Mouse (Mus musculus) liver, embryonic 13.5 days (tissue): ENCODE measurements around the gene Ptpn12. TPM values are rescaled to one million over a fixed set of nuclear protein-coding genes. Genes with fewer than 3 reads are reported as not detected.

Source experiments
- ATAC-seq: fragments of 200-750 bp; cut with Nextera tagmentation; 2 replicates; pipeline ENCODE4 v1.8.0; 2017; ENCODE audit warnings: low read depth, mild to moderate bottlenecking, moderate number of reproducible peaks, moderate library complexity
- DNase-seq: peaks from one replicate; pipeline ENCODE4 v3.0.0; 2022
- H3K27ac ChIP-seq: fragments of 300-500 bp; sonication (generic); 2 replicates; pipeline ENCODE4 v1.5.1; 2015; ENCODE audit warnings: moderate library complexity, mild to moderate bottlenecking, inconsistent platforms
- H3K27me3 ChIP-seq: fragments of 300-500 bp; sonication (generic); 2 replicates; pipeline ENCODE4 v1.6.1; 2015; ENCODE audit warnings: mild to moderate bottlenecking, inconsistent platforms
- H3K36me3 ChIP-seq: fragments of 300-500 bp; sonication (generic); 2 replicates; pipeline ENCODE4 v1.6.1; 2015; ENCODE audit warnings: mild to moderate bottlenecking, inconsistent platforms
- H3K4me1 ChIP-seq: fragments of 300-500 bp; sonication (generic); replicated peaks from 2 replicates; pipeline ENCODE4 v1.6.1; 2015; ENCODE audit warnings: inconsistent platforms
- H3K4me2 ChIP-seq: fragments of 300-500 bp; sonication (generic); 2 replicates; pipeline ENCODE4 v1.6.1; 2015; ENCODE audit warnings: inconsistent platforms, mild to moderate bottlenecking, moderate library complexity
- H3K4me3 ChIP-seq: fragments of 300-500 bp; sonication (generic); replicated peaks from 2 replicates; pipeline ENCODE4 v1.5.1; 2015; ENCODE audit warnings: mild to moderate bottlenecking, inconsistent platforms
- H3K9ac ChIP-seq: fragments of 300-500 bp; sonication (generic); 2 replicates; pipeline ENCODE4 v1.6.1; 2015; ENCODE audit warnings: mild to moderate bottlenecking, inconsistent platforms
- H3K9me3 ChIP-seq: fragments of 300-500 bp; sonication (generic); replicated peaks from 2 replicates; pipeline ENCODE4 v1.6.1; 2016; ENCODE audit warnings: inconsistent platforms
- WGBS: fragments of 180-500 bp; shearing (Covaris S2); methylation state at CpG from one replicate; pipeline ENCODE4 v1.1.7; 2015; ENCODE audit not compliant: insufficient replicate concordance; 5-methylcytosine and 5-hydroxymethylcytosine counted together
- polyA plus RNA-seq: library from polyadenylated mRNA; unstranded; fragments of >200 nt; fragmentation: Nextera tagmentation; extraction: Ambion mirVana; gene quantifications from 2 replicates; pipeline ENCODE4 v1.2.1, GENCODE M21; 2015

The Ptpn12 gene
- polyA plus RNA-seq, 1 experiment from 2014 or later, result 11.5 TPM

GRCm38 (mm10) chr5:20968963-20969362 is 86.7 kb downstream of the Ptpn12 start:
- H3K27me3 ChIP-seq, result no peaks in the 10 kb centered on the region
- H3K4me3 ChIP-seq, result no peak overlapping the region
- H3K9me3 ChIP-seq, result no peaks in the 10 kb centered on the region
- WGBS, result 34% methylated on average over 9 of the region's 9 CpGs
- no peak overlapping the region for H3K9ac ChIP-seq
- H3K27ac ChIP-seq, result no peak overlapping the region
- H3K4me2 ChIP-seq, result no peak overlapping the region
- peaks cover 9% of the 10 kb centered on the region; the same call in 1 of the 2 replicates for H3K4me1 ChIP-seq
- ATAC-seq (peak; percentile 64; the same call in 1 of the 2 replicates), DNase-seq (peak; percentile 58)
- no peaks in the 10 kb centered on the region for H3K36me3 ChIP-seq

GRCm38 (mm10) chr5:20968493-20968892 is 87.2 kb downstream of the Ptpn12 start:
- ATAC-seq (no peak), DNase-seq (no peak)
- 55% methylated on average over 9 of the region's 9 CpGs for WGBS
- no peaks in the 10 kb centered on the region for H3K9me3 ChIP-seq
- no peak overlapping the region for H3K27ac ChIP-seq
- no peak overlapping the region for H3K9ac ChIP-seq
- H3K4me3 ChIP-seq, result no peak overlapping the region
- no peaks in the 10 kb centered on the region for H3K27me3 ChIP-seq
- H3K4me1 ChIP-seq, result peaks cover 9% of the 10 kb centered on the region; the same call in 1 of the 2 replicates
- H3K36me3 ChIP-seq, result no peaks in the 10 kb centered on the region
- no peak overlapping the region for H3K4me2 ChIP-seq

- Histone ChIP-seq H3K27me3 (no peaks in the 10 kb centered on the region), H3K4me1 (peaks cover 9% of the 10 kb centered on the region; the same call in 1 of the 2 replicates), H3K36me3 (no peaks in the 10 kb centered on the region), H3K9me3 (no peaks in the 10 kb centered on the region), H3K9ac (no peak overlapping the region), H3K4me3 (no peak overlapping the region), H3K4me2 (no peak overlapping the region), H3K27ac (no peak overlapping the region)
- 12% methylated on average over 4 of the region's 4 CpGs for WGBS
- ATAC-seq (peak; percentile 64), DNase-seq (no peak)
Observed at GRCm38 (mm10) chr5:20967942-20968341, 87.8 kb downstream of the Ptpn12 start.

GRCm38 (mm10) chr5:20964446-20964845 is 91.3 kb downstream of the Ptpn12 start:
- WGBS, result 80% methylated on average over 6 of the region's 6 CpGs
- H3K9ac ChIP-seq, result no peak overlapping the region
- no peaks in the 10 kb centered on the region for H3K9me3 ChIP-seq
- H3K36me3 ChIP-seq, result no peaks in the 10 kb centered on the region
- H3K27ac ChIP-seq, result no peak overlapping the region
- no peak overlapping the region for H3K4me3 ChIP-seq
- ATAC-seq, result no peak
- H3K4me2 ChIP-seq, result no peak overlapping the region
- H3K27me3 ChIP-seq, result no peaks in the 10 kb centered on the region
- 0 out of 2 replicates have a peak, but pooled peaks cover 11% of the 10 kb centered on the region for H3K4me1 ChIP-seq
- no peak for DNase-seq

- 0 out of 2 replicates have a peak, but pooled peaks cover 8% of the 10 kb centered on the region for H3K4me1 ChIP-seq
- H3K4me3 ChIP-seq, result no peak overlapping the region
- H3K9me3 ChIP-seq, result no peaks in the 10 kb centered on the region
- H3K27me3 ChIP-seq, result no peaks in the 10 kb centered on the region
- H3K27ac ChIP-seq, result no peak overlapping the region
- WGBS, result 82% methylated on average over 9 of the region's 9 CpGs
- no peak for DNase-seq
- ATAC-seq, result no peak
- no peak overlapping the region for H3K4me2 ChIP-seq
- H3K36me3 ChIP-seq, result no peaks in the 10 kb centered on the region
- H3K9ac ChIP-seq, result no peak overlapping the region
Observed at GRCm38 (mm10) chr5:20963295-20963694, 92.4 kb downstream of the Ptpn12 start.

GRCm38 (mm10) chr5:20960927-20961326 is 94.8 kb downstream of the Ptpn12 start:
- H3K9me3 ChIP-seq, result no peaks in the 10 kb centered on the region
- ATAC-seq, result no peak
- WGBS, result 85% methylated on average over 2 of the region's 2 CpGs

GRCm38 (mm10) chr5:20956298-20956697 is 99.4 kb downstream of the Ptpn12 start, which contains the start of gene Rsbn1l:
Rsbn1l (minus strand) TSS chr5:20956398.
- H3K4me3 ChIP-seq, result peak within 1 kb of the TSS; percentile 10
- no peak for DNase-seq
- WGBS, result 82% methylated on average over 3 of the region's 3 CpGs
- H3K27me3 ChIP-seq, result no peaks in the 10 kb centered on the region
- peak within 1 kb of the TSS; percentile 46 for H3K4me2 ChIP-seq
- no peak for ATAC-seq
- peaks cover 43% of the 10 kb centered on the region for H3K4me1 ChIP-seq
- H3K9ac ChIP-seq, result peak within 1 kb of the TSS; percentile 53
- H3K27ac ChIP-seq, result peak within 1 kb of the TSS; percentile 53
- no peaks in the 10 kb centered on the region for H3K9me3 ChIP-seq
- H3K36me3 ChIP-seq, result peaks cover 6% of the 10 kb centered on the region

More at GRCm38 (mm10) chr5:20960927-20961326, 94.8 kb downstream of the Ptpn12 start:
- Histone ChIP-seq H3K9ac (no peak overlapping the region), H3K4me2 (no peak overlapping the region), H3K4me1 (peaks cover 8% of the 10 kb centered on the region), H3K4me3 (no peak overlapping the region), H3K27ac (no peak overlapping the region), H3K36me3 (peaks cover 6% of the 10 kb centered on the region), H3K27me3 (no peaks in the 10 kb centered on the region)
- DNase-seq, result no peak

GRCm38 (mm10) chr5:20955114-20955835 is 100.4 kb downstream of the Ptpn12 start:
- Histone ChIP-seq H3K4me2 (peak overlapping the region; percentile 46), H3K27me3 (no peaks in the 10 kb centered on the region), H3K9ac (peak overlapping the region; percentile 53), H3K4me1 (peaks cover 41% of the 10 kb centered on the region), H3K36me3 (peaks cover 6% of the 10 kb centered on the region), H3K4me3 (peak overlapping the region; percentile 10), H3K27ac (peak overlapping the region; percentile 53), H3K9me3 (no peaks in the 10 kb centered on the region)
- WGBS, result 24% methylated on average over 13 of the region's 13 CpGs
- no peak for ATAC-seq
- no peak for DNase-seq

- Histone ChIP-seq H3K4me2 (peak overlapping the region; percentile 70), H3K27me3 (no peaks in the 10 kb centered on the region), H3K9ac (peak overlapping the region; percentile 98), H3K27ac (peak overlapping the region; percentile 95), H3K9me3 (no peaks in the 10 kb centered on the region), H3K36me3 (peaks cover 6% of the 10 kb centered on the region), H3K4me1 (peaks cover 65% of the 10 kb centered on the region), H3K4me3 (peak overlapping the region; percentile 96)
- ATAC-seq (no peak), DNase-seq (no peak)
- 4% methylated on average over 9 of the region's 9 CpGs for WGBS
Observed at GRCm38 (mm10) chr5:20952337-20952925, 103.3 kb downstream of the Ptpn12 start.

GRCm38 (mm10) chr5:20951666-20952281 is 103.9 kb downstream of the Ptpn12 start:
- H3K9me3 ChIP-seq, result no peaks in the 10 kb centered on the region
- H3K27ac ChIP-seq, result peak overlapping the region; percentile 96
- DNase-seq (peak; percentile 96), ATAC-seq (peak; percentile 99)
- under 1% methylated on average over 51 of the region's 51 CpGs for WGBS
- peak overlapping the region; percentile 96 for H3K4me3 ChIP-seq
- peaks cover 3% of the 10 kb centered on the region for H3K36me3 ChIP-seq
- peak overlapping the region; percentile 70 for H3K4me2 ChIP-seq
- H3K27me3 ChIP-seq, result no peaks in the 10 kb centered on the region
- peak overlapping the region; percentile 98 for H3K9ac ChIP-seq
- peaks cover 72% of the 10 kb centered on the region for H3K4me1 ChIP-seq
